Mouse (Mus musculus): Measurements from ENCODE around the gene Dst. TPM values are rescaled to one million over a fixed set of nuclear protein-coding genes. Genes with fewer than 3 reads are reported as not detected.
A peak's percentile ranks its signal among the peaks of the same experiment; 100 is the strongest.

Dst gene
- polyA plus RNA-seq, 1 experiment: 197 TPM

GRCm38 (mm10) chr1:33896116-33896515, 11.9 kb upstream of the Dst start:
- no peak overlapping the region for H3K4me3 ChIP-seq (ENCODE audit: insufficient read depth, low read depth, low read length)
- H3K4me1 ChIP-seq (ENCODE audit: control insufficient read depth, insufficient read depth, low read length): no peaks in the 10 kb centered on the region
- TF ChIP-seq CTCF (IDR thresholded peaks at IDR 0.05; ENCODE audit: insufficient read depth, low read depth, low read length) (no peak), POLR2A (IDR thresholded peaks at IDR 0.05; ENCODE audit: insufficient read depth, low read depth, low read length) (no peak)
- WGBS: 73% methylated on average over 6 of the region's 6 CpGs
- H3K27ac ChIP-seq (ENCODE audit: insufficient read depth, low read depth, low read length): no peak overlapping the region

- WGBS: 93% methylated on average over 4 of the region's 4 CpGs
- H3K27ac ChIP-seq (ENCODE audit: insufficient read depth, low read depth, low read length): no peak overlapping the region
- TF ChIP-seq POLR2A (IDR thresholded peaks at IDR 0.05; ENCODE audit: insufficient read depth, low read depth, low read length): no peak
- TF ChIP-seq CTCF (IDR thresholded peaks at IDR 0.05; ENCODE audit: insufficient read depth, low read depth, low read length): no peak
- H3K4me3 ChIP-seq (ENCODE audit: insufficient read depth, low read depth, low read length): no peak overlapping the region
- H3K4me1 ChIP-seq (ENCODE audit: control insufficient read depth, insufficient read depth, low read length): no peaks in the 10 kb centered on the region
These were observed 11.4 kb upstream of the Dst start for GRCm38 (mm10) chr1:33896666-33897065.

- no peak overlapping the region for H3K4me3 ChIP-seq (ENCODE audit: insufficient read depth, low read depth, low read length)
- TF ChIP-seq CTCF (IDR thresholded peaks at IDR 0.05; ENCODE audit: insufficient read depth, low read depth, low read length): no peak
- no peak for TF ChIP-seq POLR2A (IDR thresholded peaks at IDR 0.05; ENCODE audit: insufficient read depth, low read depth, low read length)
- H3K4me1 ChIP-seq (ENCODE audit: control insufficient read depth, insufficient read depth, low read length): no peaks in the 10 kb centered on the region
- no peak overlapping the region for H3K27ac ChIP-seq (ENCODE audit: insufficient read depth, low read depth, low read length)
- 91% methylated on average over 11 of the region's 11 CpGs for WGBS
These were observed 10.6 kb upstream of the Dst start for GRCm38 (mm10) chr1:33897426-33897825.

GRCm38 (mm10) chr1:33898373-33898772, 9.7 kb upstream of the Dst start:
- no peak overlapping the region for H3K4me3 ChIP-seq (ENCODE audit: insufficient read depth, low read depth, low read length)
- H3K4me1 ChIP-seq (ENCODE audit: control insufficient read depth, insufficient read depth, low read length): no peaks in the 10 kb centered on the region
- WGBS: 96% methylated on average over 6 of the region's 6 CpGs
- TF ChIP-seq CTCF (IDR thresholded peaks at IDR 0.05; ENCODE audit: insufficient read depth, low read depth, low read length): no peak
- TF ChIP-seq POLR2A (IDR thresholded peaks at IDR 0.05; ENCODE audit: insufficient read depth, low read depth, low read length): no peak
- H3K27ac ChIP-seq (ENCODE audit: insufficient read depth, low read depth, low read length): no peak overlapping the region

GRCm38 (mm10) chr1:33900175-33900574, 7.8 kb upstream of the Dst start:
- 42% methylated on average over 8 of the region's 8 CpGs for WGBS
- Histone ChIP-seq H3K27ac (ENCODE audit: insufficient read depth, low read depth, low read length) (no peak overlapping the region), H3K4me3 (ENCODE audit: insufficient read depth, low read depth, low read length) (no peak overlapping the region), H3K4me1 (ENCODE audit: control insufficient read depth, insufficient read depth, low read length) (no peaks in the 10 kb centered on the region)
- TF ChIP-seq CTCF (IDR thresholded peaks at IDR 0.05; ENCODE audit: insufficient read depth, low read depth, low read length): no peak

GRCm38 (mm10) chr1:33903587-33903986, 4.4 kb upstream of the Dst start:
- no peak overlapping the region for H3K4me3 ChIP-seq (ENCODE audit: insufficient read depth, low read depth, low read length)
- WGBS: 44% methylated on average over 9 of the region's 9 CpGs
- H3K27ac ChIP-seq (ENCODE audit: insufficient read depth, low read depth, low read length): no peak overlapping the region
- peaks cover 8% of the 10 kb centered on the region for H3K4me1 ChIP-seq (ENCODE audit: control insufficient read depth, insufficient read depth, low read length)
- TF ChIP-seq POLR2A (IDR thresholded peaks at IDR 0.05; ENCODE audit: insufficient read depth, low read depth, low read length) (no peak), CTCF (IDR thresholded peaks at IDR 0.05; ENCODE audit: insufficient read depth, low read depth, low read length) (no peak)

- TF ChIP-seq POLR2A (IDR thresholded peaks at IDR 0.05; ENCODE audit: insufficient read depth, low read depth, low read length) (no peak), CTCF (IDR thresholded peaks at IDR 0.05; ENCODE audit: insufficient read depth, low read depth, low read length) (no peak)
- no peak overlapping the region for H3K27ac ChIP-seq (ENCODE audit: insufficient read depth, low read depth, low read length)
- H3K4me1 ChIP-seq (ENCODE audit: control insufficient read depth, insufficient read depth, low read length): peaks cover 8% of the 10 kb centered on the region
- 43% methylated on average over 10 of the region's 10 CpGs for WGBS
- 0 out of 2 replicates have a peak overlapping the region, but pooled peaks have one; percentile 11 for H3K4me3 ChIP-seq (ENCODE audit: insufficient read depth, low read depth, low read length)
These were observed 1.8 kb upstream of the Dst start for GRCm38 (mm10) chr1:33906216-33906615.

GRCm38 (mm10) chr1:33906927-33907326, 1.1 kb upstream of the Dst start:
- peaks cover 8% of the 10 kb centered on the region for H3K4me1 ChIP-seq (ENCODE audit: control insufficient read depth, insufficient read depth, low read length)
- H3K4me3 ChIP-seq (ENCODE audit: insufficient read depth, low read depth, low read length): peak overlapping the region; percentile 98
- TF ChIP-seq CTCF (IDR thresholded peaks at IDR 0.05; ENCODE audit: insufficient read depth, low read depth, low read length) (no peak), POLR2A (IDR thresholded peaks at IDR 0.05; ENCODE audit: insufficient read depth, low read depth, low read length) (no peak)
- 11% methylated on average over 20 of the region's 20 CpGs for WGBS
- H3K27ac ChIP-seq (ENCODE audit: insufficient read depth, low read depth, low read length): no peak overlapping the region; the same call in 1 of the 2 replicates

- Histone ChIP-seq H3K27ac (ENCODE audit: insufficient read depth, low read depth, low read length) (peak within 1 kb of the TSS; percentile 45; the same call in 1 of the 2 replicates), H3K4me1 (ENCODE audit: control insufficient read depth, insufficient read depth, low read length) (peaks cover 8% of the 10 kb centered on the region), H3K4me3 (ENCODE audit: insufficient read depth, low read depth, low read length) (peak within 1 kb of the TSS; percentile 98)
- WGBS: 8% methylated on average over 105 of the region's 110 CpGs
- TF ChIP-seq CTCF (IDR thresholded peaks at IDR 0.05; ENCODE audit: insufficient read depth, low read depth, low read length) (peak; percentile 67), POLR2A (IDR thresholded peaks at IDR 0.05; ENCODE audit: insufficient read depth, low read depth, low read length) (peak; percentile 17; the same call in 1 of the 2 replicates)
These were observed 419 bp upstream of the Dst start, which contains the start of gene Bend6 for GRCm38 (mm10) chr1:33907421-33908190. Bend6 (minus strand) TSS chr1:33907816.
